Mouse (Mus musculus) CH12.LX (cell line): ENCODE measurements at regions not wholly inside any gene's neighbourhood (a gene's known extent, or its start where the extent isn't known, plus 50 kb on each side); places are given as distances from the start of the nearest gene placed in this dataset.

ENCODE experiments used
- DNase-seq: peaks from one replicate; pipeline ENCODE4 v3.0.0-alpha.2; 2013; ENCODE audit errors: extremely low read depth
- H3K27ac ChIP-seq: 2 replicates; pipeline ENCODE4 v1.5.1; 2012; ENCODE audit warnings: low read depth, mild to moderate bottlenecking, control low read depth, moderate library complexity; ENCODE audit not compliant: insufficient read depth
- H3K27me3 ChIP-seq: replicated peaks from 2 replicates; pipeline ENCODE3; 2012; ENCODE audit warnings: inconsistent platforms
- H3K36me3 ChIP-seq, 2 experiments: replicated peaks in 1 of 2; 2 replicates each; pipeline versions ENCODE3 to v1.6.1; 2012; ENCODE audit warnings: inconsistent platforms in 1 of 2, low read length in 1 of 2, mild to moderate bottlenecking in 1 of 2, mixed read lengths in 1 of 2, moderate library complexity in 1 of 2; ENCODE audit not compliant: control insufficient read depth in 1 of 2, insufficient read depth in 1 of 2
- H3K4me1 ChIP-seq, 2 experiments: 2 replicates each; pipeline ENCODE4 v1.6.1; 2012; ENCODE audit warnings: inconsistent platforms in 1 of 2, moderate library complexity in 1 of 2; ENCODE audit not compliant: insufficient read depth in 2 of 2, control insufficient read depth in 1 of 2
- H3K4me2 ChIP-seq: 2 replicates; pipeline ENCODE4 v1.6.1; 2012; ENCODE audit warnings: low read depth, mild to moderate bottlenecking, control low read depth; ENCODE audit not compliant: poor library complexity, insufficient read depth, severe bottlenecking
- H3K4me3 ChIP-seq, 3 experiments: fragments of 150-350 bp in 1 of 3; sonication (generic) in 1 of 3; replicated peaks in 1 of 3; 2 replicates each; pipeline versions ENCODE3 to v1.5.1; 2011 to 2012; ENCODE audit warnings: low read depth in 2 of 3, low read length in 2 of 3, mild to moderate bottlenecking in 2 of 3, moderate library complexity in 2 of 3, control low read depth in 1 of 3, improper control_type of control experiment in 1 of 3, inconsistent platforms in 1 of 3, mixed read lengths in 1 of 3; ENCODE audit not compliant: poor library complexity in 1 of 3
- H3K79me2 ChIP-seq: replicated peaks from 2 replicates; pipeline ENCODE4 v1.6.1; 2012; ENCODE audit warnings: mild to moderate bottlenecking, moderate library complexity; ENCODE audit not compliant: control insufficient read depth, poor library complexity, insufficient read depth, severe bottlenecking; ENCODE audit errors: extremely low read depth
- H3K9ac ChIP-seq: 2 replicates; pipeline ENCODE4 v1.6.1; 2012; ENCODE audit warnings: low read depth, mild to moderate bottlenecking, control low read depth, moderate library complexity; ENCODE audit not compliant: insufficient read depth
- H3K9me3 ChIP-seq: replicated peaks from 2 replicates; pipeline ENCODE3; 2012; ENCODE audit warnings: low read length, inconsistent platforms, mixed read lengths
- BHLHE40 ChIP-seq: IDR thresholded peaks from 2 replicates; pipeline ENCODE4 v1.6.1; 2011; ENCODE audit warnings: mild to moderate bottlenecking, low read depth, low read length, improper control_type of control experiment
- CTCF ChIP-seq, 2 experiments: IDR thresholded peaks in 1 of 2; conservative IDR thresholded peaks in 1 of 2; 2 replicates each; pipeline ENCODE4 v1.5.1; 2011 to 2012; ENCODE audit warnings: low read depth in 2 of 2, low read length in 2 of 2, improper control_type of control experiment in 1 of 2, inconsistent platforms in 1 of 2, mild to moderate bottlenecking in 1 of 2, moderate library complexity in 1 of 2
- E2F4 ChIP-seq: IDR thresholded peaks from 2 replicates; pipeline ENCODE4 v1.6.1; 2011; ENCODE audit warnings: low read depth, low read length, improper control_type of control experiment; ENCODE audit not compliant: insufficient replicate concordance
- ELF1 ChIP-seq: IDR thresholded peaks from 2 replicates; pipeline ENCODE4 v1.6.1; 2014; ENCODE audit warnings: low read depth, mild to moderate bottlenecking, inconsistent platforms, low read length, improper control_type of control experiment
- EP300 ChIP-seq: IDR thresholded peaks from 2 replicates; pipeline ENCODE4 v1.6.1; 2011; ENCODE audit warnings: low read length, improper control_type of control experiment
- ETS1 ChIP-seq: conservative IDR thresholded peaks from 2 replicates; pipeline ENCODE4 v1.6.1; 2012; ENCODE audit warnings: low read depth, mild to moderate bottlenecking, inconsistent platforms, low read length, improper control_type of control experiment, moderate library complexity
- GABPA ChIP-seq: IDR thresholded peaks from 2 replicates; pipeline ENCODE4 v1.6.1; 2012; ENCODE audit warnings: low read depth, low read length, improper control_type of control experiment, inconsistent platforms; ENCODE audit not compliant: insufficient replicate concordance
- HCFC1 ChIP-seq: IDR thresholded peaks from 2 replicates; pipeline ENCODE4 v1.6.1; 2012; ENCODE audit warnings: low read depth, mild to moderate bottlenecking, inconsistent platforms, low read length, improper control_type of control experiment
- IRF4 ChIP-seq: IDR thresholded peaks from 2 replicates; pipeline ENCODE4 v1.6.1; 2014; ENCODE audit warnings: low read depth, mild to moderate bottlenecking, inconsistent platforms, low read length, improper control_type of control experiment
- MAX ChIP-seq: IDR thresholded peaks from 2 replicates; pipeline ENCODE4 v1.6.1; 2011; ENCODE audit warnings: low read length, improper control_type of control experiment
- MEF2A ChIP-seq: IDR thresholded peaks from 2 replicates; pipeline ENCODE4 v1.6.1; 2014; ENCODE audit warnings: low read depth, mild to moderate bottlenecking, inconsistent platforms, low read length, improper control_type of control experiment, borderline replicate concordance
- NRF1 ChIP-seq: IDR thresholded peaks from 2 replicates; pipeline ENCODE4 v1.6.1; 2014; ENCODE audit warnings: low read depth, mild to moderate bottlenecking, inconsistent platforms, low read length, improper control_type of control experiment, moderate library complexity
- PAX5 ChIP-seq: IDR thresholded peaks from 2 replicates; pipeline ENCODE4 v1.6.1; 2012; ENCODE audit warnings: low read length, inconsistent platforms, mixed read lengths
- RAD21 ChIP-seq: IDR thresholded peaks from 2 replicates; pipeline ENCODE4 v1.6.1; 2011; ENCODE audit warnings: low read depth, mild to moderate bottlenecking, low read length, improper control_type of control experiment, moderate library complexity
- SIN3A ChIP-seq: IDR thresholded peaks from 2 replicates; pipeline ENCODE4 v1.6.1; 2012; ENCODE audit warnings: low read length, improper control_type of control experiment, inconsistent platforms
- SMC3 ChIP-seq: IDR thresholded peaks from 2 replicates; pipeline ENCODE4 v1.6.1; 2011; ENCODE audit warnings: low read depth, low read length, improper control_type of control experiment
- TBP ChIP-seq: conservative IDR thresholded peaks from 2 replicates; pipeline ENCODE4 v1.6.1; 2011; ENCODE audit warnings: low read depth, low read length, improper control_type of control experiment
- USF1 ChIP-seq: IDR thresholded peaks from 2 replicates; pipeline ENCODE4 v1.6.1; 2014; ENCODE audit warnings: low read depth, mild to moderate bottlenecking, inconsistent platforms, low read length, improper control_type of control experiment
- USF2 ChIP-seq: conservative IDR thresholded peaks from 2 replicates; pipeline ENCODE4 v1.6.1; 2011; ENCODE audit warnings: low read depth, low read length, improper control_type of control experiment
- ZC3H11A ChIP-seq: IDR thresholded peaks from 2 replicates; pipeline ENCODE4 v1.6.1; 2012; ENCODE audit warnings: low read depth, mild to moderate bottlenecking, inconsistent platforms, low read length, improper control_type of control experiment
- ZKSCAN1 ChIP-seq: IDR thresholded peaks from 2 replicates; pipeline ENCODE4 v1.6.1; 2012; ENCODE audit warnings: low read depth, inconsistent platforms, low read length, improper control_type of control experiment, borderline replicate concordance
- ZMIZ1 ChIP-seq: IDR thresholded peaks from 2 replicates; pipeline ENCODE4 v1.6.1; 2012; ENCODE audit warnings: low read depth, mild to moderate bottlenecking, inconsistent platforms, low read length, improper control_type of control experiment
- ZNF384 ChIP-seq: IDR thresholded peaks from 2 replicates; pipeline ENCODE4 v1.6.1; 2012; ENCODE audit warnings: low read depth, low read length, improper control_type of control experiment, inconsistent platforms
- dilution Hi-C: fragments of 300-500 bp; cut with MboI; formaldehyde crosslinking; loops from 2 replicates; pipeline ENCODE4 v1.14.3; 2020; ENCODE audit warnings: low sequenced_read_pairs; ENCODE audit not compliant: extremely low pct_unique_long_range_greater_than_20kb, extremely low pct_ligation_motif_present
- in situ Hi-C: fragments of 300-500 bp; cut with MboI; formaldehyde crosslinking; loops from 3 replicates; pipeline ENCODE4 v1.14.3; 2019; ENCODE audit warnings: low sequenced_read_pairs, low pct_ligation_motif_present, low pct_unique_long_range_greater_than_20kb, mixed read lengths

GRCm38 (mm10) chr12:35220429-35220828, 173.4 kb downstream of the Snx13 start:
- in situ Hi-C loops: loop anchor here (25.0 kb wide), 1 partner anchor 667 kb away; no protein-coding TSS in a partner anchor
- H3K79me2 ChIP-seq: no peaks in the 10 kb centered on the region
- no peak overlapping the region for H3K9ac ChIP-seq
- no peaks in the 10 kb centered on the region for H3K9me3 ChIP-seq
- no peak overlapping the region for H3K27ac ChIP-seq
- H3K4me1 ChIP-seq: peaks cover 0 to 5% of the 10 kb centered on the region in 2 experiments; a peak in 2 of 4 replicates
- H3K4me3 ChIP-seq: no peak overlapping the region
- dilution Hi-C loops: no loop called here
- TF ChIP-seq IRF4: no peak
- no peak for TF ChIP-seq ZNF384
- no peak for TF ChIP-seq ZMIZ1
- peak in 1 of 2 experiments; percentile 31; a peak in 2 of 4 replicates for TF ChIP-seq CTCF (conservative IDR thresholded peaks at IDR 0.05 in 1 of 2, IDR thresholded peaks at IDR 0.05 in 1 of 2; ENCODE audit: low read depth in 2 of 2, low read length in 2 of 2)
- TF ChIP-seq TBP: no peak
- TF ChIP-seq BHLHE40: no peak
- TF ChIP-seq SIN3A: no peak
- TF ChIP-seq ETS1: no peak
- TF ChIP-seq ELF1: no peak
- peak; percentile 40 for TF ChIP-seq RAD21
- TF ChIP-seq USF2: no peak
- no peak for TF ChIP-seq EP300
- TF ChIP-seq USF1: no peak
- no peaks in the 10 kb centered on the region for H3K36me3 ChIP-seq
- H3K27me3 ChIP-seq: no peaks in the 10 kb centered on the region
- H3K4me2 ChIP-seq: no peak overlapping the region
- DNase-seq: no peak

DNA sequence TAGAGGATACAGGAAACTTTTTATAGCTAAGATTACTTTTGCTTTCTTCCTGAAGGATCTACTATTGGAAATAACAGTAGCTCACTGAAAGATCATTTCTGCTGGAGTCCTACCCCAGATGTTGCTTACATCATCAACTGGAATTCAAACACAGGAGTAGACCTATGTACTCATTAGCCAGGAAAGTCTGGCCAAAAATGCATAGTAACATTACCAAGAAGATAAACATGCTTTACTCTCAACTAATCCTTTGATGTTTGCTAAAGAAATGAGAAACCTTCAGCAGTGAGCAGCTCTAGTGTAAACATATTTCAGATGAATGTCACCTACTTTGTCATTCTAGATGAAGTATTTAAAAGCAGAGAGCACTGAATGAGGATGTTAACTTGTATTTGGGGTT, 173.0 kb downstream of the Snx13 start:
- dilution Hi-C loops: no loop called here
- in situ Hi-C loops: loop anchor here (25.0 kb wide), 1 partner anchor 667 kb away; no protein-coding TSS in a partner anchor

More for the DNA sequence above, 173.0 kb downstream of the Snx13 start:
- no peak for DNase-seq
- no peaks in the 10 kb centered on the region for H3K79me2 ChIP-seq
- no peak for TF ChIP-seq E2F4
- no peak for TF ChIP-seq GABPA
- no peak for TF ChIP-seq HCFC1
- TF ChIP-seq MAX: no peak
- no peak for TF ChIP-seq ZKSCAN1
- no peak for TF ChIP-seq ZNF384
- TF ChIP-seq MEF2A: no peak
- TF ChIP-seq ZC3H11A: no peak
- TF ChIP-seq SIN3A: no peak
- TF ChIP-seq SMC3: no peak
- TF ChIP-seq USF2: no peak
- no peak for TF ChIP-seq NRF1
- no peak for TF ChIP-seq USF1
- no peak for TF ChIP-seq IRF4
- no peak for TF ChIP-seq PAX5
- no peak overlapping the region for H3K9ac ChIP-seq
- no peak overlapping the region for H3K27ac ChIP-seq
- H3K27me3 ChIP-seq: no peaks in the 10 kb centered on the region
- H3K9me3 ChIP-seq: no peaks in the 10 kb centered on the region
- H3K4me3 ChIP-seq: no peak overlapping the region
- no peaks in the 10 kb centered on the region for H3K36me3 ChIP-seq
- H3K4me1 ChIP-seq: peaks cover 0 to 5% of the 10 kb centered on the region in 2 experiments; a peak in 2 of 4 replicates
- no peak overlapping the region for H3K4me2 ChIP-seq
